Mouse (Mus musculus) v-Abl transformed pro-B cells (cell line): ENCODE results near the gene Mc1r.
"Not testable (repeated sequence)": the region's sequence is repeated elsewhere in the genome, so short reads cannot be mapped to it uniquely, and the experiment has no call there.

Experiments
- in situ Hi-C, 2 experiments: fragments of 400-800 bp; cut with MboI; formaldehyde crosslinking; loops; one replicate each; pipeline ENCODE4 v1.15.1; 2025; ENCODE audit not compliant: unreplicated experiment in 2 of 2

Mc1r gene

GRCm38 (mm10) chr8:123428343-123428893 is 21.5 kb downstream of the Mc1r start:
- in situ Hi-C loops = loop anchor here in 1 of 2 experiments (10.0 kb wide), 1 partner anchor 64 kb away; no protein-coding TSS in a partner anchor

GRCm38 (mm10) chr8:123428939-123429721 is 22.2 kb downstream of the Mc1r start:
- in situ Hi-C loops = loop anchor here in 1 of 2 experiments (10.0 kb wide), 1 partner anchor 64 kb away; no protein-coding TSS in a partner anchor

- in situ Hi-C loops = loop anchor here in 1 of 2 experiments (10.0 kb wide), 1 partner anchor 65 kb away; no protein-coding TSS in a partner anchor
These were observed 22.8 kb downstream of the Mc1r start for GRCm38 (mm10) chr8:123429722-123430013.

DNA sequence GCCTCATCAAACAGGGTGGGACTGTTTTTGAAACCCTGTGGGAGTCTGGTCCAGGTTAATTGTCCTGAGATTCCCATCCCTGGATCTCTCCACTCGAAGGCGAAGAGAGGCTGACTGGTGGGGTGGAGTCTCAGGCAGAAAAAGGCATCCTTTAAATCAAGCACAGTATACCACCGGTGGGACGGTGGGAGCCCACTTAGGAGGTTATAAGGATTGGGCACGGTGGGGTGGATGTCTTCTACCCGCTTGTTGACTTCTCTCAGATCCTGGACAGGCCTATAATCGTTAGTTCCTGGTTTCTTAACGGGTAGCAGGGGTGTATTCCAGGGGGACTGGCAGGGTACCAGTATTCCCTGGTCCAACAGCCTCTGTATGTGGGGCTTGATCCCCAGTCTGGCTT is 24.0 kb downstream of the Mc1r start:
- in situ Hi-C loops = not testable (repeated sequence)

GRCm38 (mm10) chr8:123431616-123432365 is 24.9 kb downstream of the Mc1r start:
- in situ Hi-C loops = no loop called here

DNA sequence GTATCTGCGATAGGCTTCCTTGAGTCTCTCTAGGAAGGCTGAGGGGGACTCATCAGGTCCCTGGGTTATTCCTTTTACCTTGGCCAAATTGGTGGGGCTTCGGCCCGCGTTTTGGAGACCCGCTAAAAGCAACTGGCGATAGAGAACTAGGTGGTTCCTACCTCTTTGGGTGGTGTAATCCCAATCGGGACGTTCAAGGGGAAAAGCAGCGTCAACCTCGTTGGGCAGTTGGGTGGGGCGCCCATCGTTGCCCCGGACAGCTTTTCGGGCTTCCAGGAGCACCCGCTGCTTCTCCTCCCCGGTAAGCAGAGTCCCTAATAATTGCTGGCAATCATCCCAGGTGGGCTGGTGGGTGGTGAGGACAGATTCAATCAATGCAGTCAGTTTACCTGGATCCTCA is 25.5 kb downstream of the Mc1r start:
- in situ Hi-C loops = no loop called here

DNA sequence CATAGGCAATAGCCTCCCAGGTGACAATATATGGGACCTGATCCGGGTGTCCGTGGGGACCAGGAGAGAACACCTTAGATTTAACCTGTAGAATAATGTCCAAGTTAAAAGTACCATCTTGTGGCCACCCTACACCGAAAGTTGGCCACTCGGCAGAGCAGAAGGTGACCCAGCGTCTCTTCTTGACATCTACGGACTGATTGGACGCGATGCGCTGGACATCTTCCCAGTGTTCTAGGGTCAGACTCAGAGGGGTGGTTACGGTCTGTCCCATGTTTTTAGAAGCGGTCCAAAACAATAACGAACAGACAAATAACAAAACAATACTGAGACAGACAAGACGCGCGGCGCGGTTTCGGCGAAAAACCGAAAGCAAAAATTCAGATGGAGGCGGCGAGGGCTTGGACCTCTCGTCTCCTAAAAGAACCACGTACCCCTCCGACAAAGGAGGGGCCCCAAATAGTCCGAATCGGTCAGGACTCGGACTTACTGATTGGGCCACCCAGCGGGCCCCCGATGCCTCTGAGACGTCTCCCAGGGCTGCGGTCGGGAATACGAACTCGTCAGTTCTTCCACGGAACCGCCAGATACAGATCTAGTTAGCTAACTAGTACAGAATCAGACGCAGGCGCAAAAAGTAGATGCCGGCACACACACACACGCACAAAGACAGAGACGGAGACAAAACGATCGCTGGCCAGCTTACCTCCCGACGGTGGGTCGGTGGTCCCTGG is 26.5 kb downstream of the Mc1r start:
- in situ Hi-C loops = not testable (repeated sequence)

DNA sequence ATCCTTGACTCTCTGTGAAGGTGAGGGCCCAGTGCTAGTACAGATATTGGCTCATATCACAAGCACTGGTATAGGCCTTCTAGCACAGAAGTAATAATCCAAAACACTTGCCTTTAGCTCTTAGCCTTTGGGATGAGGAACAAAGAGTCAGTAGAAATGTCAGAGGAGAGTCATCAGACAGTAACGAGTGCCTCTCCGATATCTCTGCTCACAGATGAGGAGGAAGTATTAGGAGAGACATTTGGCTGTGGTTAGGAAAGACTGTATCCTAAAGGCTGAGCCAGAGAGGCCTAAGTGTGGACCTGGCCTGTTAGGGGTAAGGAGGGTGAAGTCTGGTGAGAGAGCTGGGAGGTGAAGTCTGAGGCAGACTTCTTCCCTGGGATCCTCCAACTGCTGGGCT is 34.9 kb downstream of the Mc1r start:
- in situ Hi-C loops = loop anchor here (5.0 kb wide), 1 partner anchor 119 kb away; no protein-coding TSS in a partner anchor

GRCm38 (mm10) chr8:123442351-123442750 is 35.4 kb downstream of the Mc1r start:
- in situ Hi-C loops = loop anchor here (5.0 kb wide), 1 partner anchor 120 kb away; no protein-coding TSS in a partner anchor

GRCm38 (mm10) chr8:123442871-123443575 is 36.1 kb downstream of the Mc1r start:
- in situ Hi-C loops = loop anchor here (5.0 kb wide), 1 partner anchor 121 kb away; no protein-coding TSS in a partner anchor

DNA sequence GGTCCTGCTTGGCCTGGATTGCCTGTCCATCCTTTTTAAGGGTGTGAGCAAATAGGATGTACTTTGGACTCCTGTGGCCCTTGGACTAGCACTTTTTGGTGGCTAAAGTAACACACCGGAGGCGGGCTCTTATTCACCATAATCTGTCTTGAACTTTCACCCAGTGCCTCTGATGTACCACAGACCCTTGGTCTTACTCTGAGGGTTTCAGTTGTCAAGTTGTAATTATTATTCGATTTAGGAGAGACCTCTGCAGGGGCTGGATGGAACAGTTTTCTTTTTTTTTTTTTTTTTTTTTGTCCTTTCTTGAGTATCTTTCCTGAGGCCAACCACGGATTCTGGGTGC is 36.6 kb downstream of the Mc1r start:
- in situ Hi-C loops = loop anchor here (5.0 kb wide), 1 partner anchor 121 kb away; no protein-coding TSS in a partner anchor

GRCm38 (mm10) chr8:123444131-123444530 is 37.2 kb downstream of the Mc1r start:
- in situ Hi-C loops = loop anchor here (5.0 kb wide), 1 partner anchor 122 kb away; no protein-coding TSS in a partner anchor

DNA sequence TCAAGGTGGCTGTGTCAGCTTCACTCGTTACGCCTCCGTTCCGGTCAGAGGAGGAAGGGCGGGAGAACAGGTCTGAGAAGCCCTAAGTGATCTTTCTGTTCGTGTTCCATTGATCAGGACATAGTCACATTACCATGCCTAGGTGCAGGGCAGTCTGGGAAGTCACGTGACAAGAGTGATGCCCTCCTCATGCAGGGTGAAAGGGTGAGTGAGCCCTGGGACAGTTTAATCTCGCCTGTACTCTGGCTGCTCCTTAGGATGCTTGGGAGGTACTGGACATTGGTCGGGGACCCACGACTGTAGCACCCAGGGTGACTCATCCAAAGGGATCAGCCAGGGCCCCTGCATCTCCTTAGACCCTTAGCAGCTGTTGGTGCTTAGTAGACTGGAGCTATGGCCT is 39.1 kb downstream of the Mc1r start:
- in situ Hi-C loops = no loop called here

DNA sequence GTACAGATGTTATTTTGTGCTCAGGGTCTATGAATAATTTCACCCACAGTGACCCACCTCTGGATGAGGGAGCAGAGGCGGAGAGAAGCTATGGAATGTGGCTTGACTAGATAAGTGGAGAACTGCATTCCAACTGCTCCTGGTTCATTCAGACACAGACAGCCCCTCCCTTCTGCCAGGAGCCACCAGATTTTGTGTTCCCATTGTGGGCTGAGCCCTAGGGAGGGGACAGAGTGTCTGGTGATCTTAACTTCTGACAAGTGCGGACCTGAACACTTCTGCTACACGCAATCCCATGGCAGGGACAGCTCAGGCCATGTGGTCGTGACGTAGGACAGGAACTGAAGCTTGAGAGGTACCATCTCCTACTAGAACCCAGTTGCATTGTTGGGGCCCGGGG is 39.9 kb downstream of the Mc1r start:
- in situ Hi-C loops = no loop called here

- in situ Hi-C loops = no loop called here
These were observed 43.9 kb downstream of the Mc1r start for GRCm38 (mm10) chr8:123450783-123451182.

GRCm38 (mm10) chr8:123451747-123452146 is 44.8 kb downstream of the Mc1r start:
- in situ Hi-C loops = not testable (repeated sequence)

DNA sequence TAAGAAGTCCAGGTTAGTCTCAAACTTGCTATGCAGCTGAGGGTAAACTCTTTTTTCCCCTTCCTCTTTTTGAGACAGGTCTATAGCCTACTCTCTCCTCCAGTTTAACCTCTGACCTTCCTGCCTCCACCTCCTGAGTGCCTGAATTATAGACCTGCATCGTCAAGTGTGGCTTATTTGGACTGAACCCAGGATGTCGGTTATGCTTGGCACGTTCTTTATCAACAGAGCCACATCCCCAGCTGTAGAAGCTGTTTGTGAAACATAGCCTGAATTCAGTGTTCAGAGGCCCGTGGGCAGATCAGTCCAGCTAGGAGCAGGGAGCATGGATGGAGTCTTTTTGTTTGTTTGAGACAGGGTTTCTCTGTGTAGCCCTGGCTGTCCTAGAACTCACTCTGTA is 45.2 kb downstream of the Mc1r start:
- in situ Hi-C loops = no loop called here

GRCm38 (mm10) chr8:123453291-123453690 is 46.4 kb downstream of the Mc1r start:
- in situ Hi-C loops = no loop called here

DNA sequence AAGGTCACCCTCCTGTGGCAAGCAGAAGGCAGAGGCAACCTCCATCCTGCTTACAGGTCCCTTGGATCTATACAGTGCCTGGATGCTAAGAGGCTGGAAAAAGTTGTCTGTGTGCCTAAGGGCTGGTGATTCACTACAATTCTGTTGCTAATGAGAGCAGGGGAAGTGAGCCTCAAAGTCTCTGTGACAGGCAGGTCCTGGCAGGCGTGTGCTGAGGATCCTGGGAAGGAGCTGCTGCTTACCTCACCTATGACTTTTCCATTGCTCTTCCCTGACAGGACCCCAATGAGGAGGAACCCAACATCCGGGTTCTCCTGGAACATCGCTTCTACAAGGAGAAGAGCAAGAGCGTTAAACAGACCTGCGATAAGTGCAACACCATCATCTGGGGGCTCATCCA is 47.0 kb downstream of the Mc1r start:
- in situ Hi-C loops = no loop called here

- in situ Hi-C loops = no loop called here
These were observed 47.7 kb downstream of the Mc1r start for GRCm38 (mm10) chr8:123454559-123454958.
